Mouse (Mus musculus): Measurements from ENCODE around the gene P2ry6.
A peak's percentile ranks its signal among the peaks of the same experiment; 100 is the strongest.

Gene P2ry6

DNA sequence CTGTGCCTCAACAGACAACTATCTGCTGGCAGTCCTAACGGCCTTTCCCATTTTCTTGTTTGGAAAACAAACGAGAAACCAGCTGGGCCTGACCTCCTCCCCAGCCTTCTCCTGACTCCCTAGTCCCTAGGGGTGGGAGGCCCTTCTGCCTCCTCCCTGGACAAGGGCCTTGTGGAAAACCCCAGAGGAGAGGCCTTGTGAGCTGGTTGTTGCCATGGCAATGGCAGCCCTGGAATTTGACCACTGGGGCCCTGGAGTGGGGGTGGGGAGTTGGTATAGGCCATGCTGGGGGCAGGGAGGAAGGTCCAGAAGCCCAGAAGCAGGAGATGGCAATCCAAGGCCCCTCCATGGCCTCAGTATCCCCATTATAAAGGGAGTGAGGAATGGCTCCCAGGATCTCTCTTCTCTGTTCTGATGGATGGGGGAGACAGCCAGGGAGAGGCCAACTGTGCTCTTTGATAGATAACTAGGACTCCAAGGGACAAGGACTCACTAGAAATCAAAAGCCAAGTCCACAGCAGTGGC is 63.1 kb downstream of the P2ry6 start:
- DNase-seq, result peak; percentile 59 to 75

DNA sequence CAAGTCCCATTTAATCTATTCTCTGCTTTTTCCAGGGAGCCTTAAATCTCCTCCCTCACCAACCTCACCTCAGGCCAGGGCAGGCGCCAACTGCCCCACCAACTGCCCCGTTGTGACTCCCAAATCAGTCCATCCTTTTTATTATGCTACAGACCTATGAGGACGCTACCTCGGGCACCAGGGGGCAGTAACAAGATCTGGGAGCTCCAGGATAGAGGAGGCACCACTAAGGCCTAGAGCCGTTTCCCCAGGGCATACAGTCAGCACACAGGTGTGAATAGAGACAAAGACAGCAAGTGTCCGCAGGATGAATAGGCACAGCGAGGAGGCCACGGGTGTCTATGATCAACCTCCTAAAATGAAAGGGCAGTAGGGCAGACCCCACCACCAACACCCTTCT is 65.9 kb downstream of the P2ry6 start:
- DNase-seq, result peak; percentile 50 to 62

DNA sequence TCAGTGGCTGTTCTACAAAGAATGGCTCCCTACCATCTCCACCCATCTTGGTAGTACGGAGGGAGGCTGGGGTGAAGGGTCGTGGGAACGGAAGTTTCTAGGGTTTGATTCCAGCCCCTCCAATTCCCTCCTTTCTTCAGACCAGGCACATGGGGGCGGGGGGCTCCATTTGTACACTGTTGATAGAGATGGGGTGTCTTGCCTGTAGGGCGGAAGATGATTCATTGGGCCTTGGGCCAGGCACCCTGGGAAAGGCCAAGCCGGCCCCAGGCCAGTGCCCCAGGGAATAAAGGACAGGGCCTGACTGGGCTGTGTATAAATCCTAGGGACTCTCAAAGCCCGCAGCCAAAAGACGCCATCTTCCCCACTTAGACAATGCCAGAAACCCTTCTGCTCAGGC is 66.4 kb downstream of the P2ry6 start:
- peak in 1 of 2 experiments; percentile 49 for DNase-seq

DNA sequence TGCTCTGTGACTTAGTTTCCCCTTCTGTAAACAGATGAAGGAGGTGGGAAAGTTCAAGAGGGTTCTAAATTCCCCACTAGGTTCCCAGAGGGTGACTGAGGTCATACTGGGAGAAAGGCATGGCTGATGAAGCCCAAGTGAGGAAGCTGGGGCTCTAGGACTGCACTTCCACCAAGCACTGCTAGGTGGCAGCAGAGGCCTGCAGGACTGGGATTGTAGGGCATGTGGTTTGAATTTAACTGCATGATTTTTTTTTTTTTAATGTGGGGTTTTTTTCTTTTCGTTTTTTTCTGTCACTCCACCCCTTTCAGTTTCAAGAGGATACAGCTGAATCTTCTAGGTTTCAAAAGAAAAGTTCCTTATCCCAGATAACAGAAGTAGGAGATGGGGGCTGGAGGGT is 67.2 kb downstream of the P2ry6 start:
- peak; percentile 64 to 86 for DNase-seq

DNA sequence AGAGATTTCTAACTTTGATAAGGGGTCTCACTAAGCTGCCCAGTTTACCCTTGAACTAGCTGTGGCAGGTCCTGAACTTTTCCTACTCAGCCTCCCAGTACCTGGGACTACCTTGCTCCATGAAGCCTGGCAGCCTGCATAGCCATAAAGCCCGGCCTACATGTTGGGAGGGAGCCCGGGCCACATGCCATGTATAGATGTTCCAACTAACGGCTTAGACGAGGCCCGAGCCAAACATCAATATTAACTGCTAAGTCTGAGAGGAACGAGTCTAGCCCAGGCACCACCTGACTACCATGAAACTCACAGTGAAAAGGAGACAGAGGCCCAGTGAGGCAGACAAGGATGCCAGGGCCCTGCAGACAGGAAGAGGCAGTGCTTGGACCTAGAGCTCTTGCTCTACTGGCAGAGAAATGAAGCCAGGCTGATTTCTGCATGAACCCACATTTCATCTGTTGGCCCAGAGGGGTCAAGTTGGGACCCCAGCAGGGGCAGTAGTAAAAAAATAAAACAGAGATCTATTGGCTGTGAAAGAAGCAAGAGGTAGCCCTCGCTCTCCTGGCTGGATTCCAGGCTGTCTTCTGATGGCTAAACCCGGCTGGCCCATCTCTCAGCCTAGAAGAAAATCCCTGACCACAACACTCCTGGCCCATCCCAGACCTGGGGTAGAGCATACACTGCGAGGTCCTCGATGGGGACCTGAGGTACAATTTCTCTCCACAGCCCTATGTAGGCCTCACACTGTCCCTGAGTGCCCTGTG is 68.2 kb downstream of the P2ry6 start:
- no peak for DNase-seq

DNA sequence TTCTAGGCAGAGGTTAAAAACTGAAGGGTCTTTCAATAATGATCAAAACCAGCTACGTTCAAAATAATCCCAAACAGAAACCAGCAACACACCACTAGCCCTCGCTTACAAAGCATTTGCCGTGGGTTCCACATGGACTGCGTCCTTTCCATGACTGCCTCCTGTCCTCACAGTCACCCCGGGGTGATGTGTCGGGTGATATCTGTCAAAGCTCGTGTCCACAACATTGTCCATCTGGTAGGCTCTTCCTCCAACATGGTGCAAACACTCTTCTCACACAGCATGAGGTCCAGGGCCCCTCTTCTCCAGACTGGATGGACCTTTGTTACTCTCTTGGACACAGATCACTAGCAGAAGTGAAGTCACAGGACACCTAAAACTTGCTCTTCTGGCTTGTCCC is 69.4 kb downstream of the P2ry6 start:
- no peak for DNase-seq

DNA sequence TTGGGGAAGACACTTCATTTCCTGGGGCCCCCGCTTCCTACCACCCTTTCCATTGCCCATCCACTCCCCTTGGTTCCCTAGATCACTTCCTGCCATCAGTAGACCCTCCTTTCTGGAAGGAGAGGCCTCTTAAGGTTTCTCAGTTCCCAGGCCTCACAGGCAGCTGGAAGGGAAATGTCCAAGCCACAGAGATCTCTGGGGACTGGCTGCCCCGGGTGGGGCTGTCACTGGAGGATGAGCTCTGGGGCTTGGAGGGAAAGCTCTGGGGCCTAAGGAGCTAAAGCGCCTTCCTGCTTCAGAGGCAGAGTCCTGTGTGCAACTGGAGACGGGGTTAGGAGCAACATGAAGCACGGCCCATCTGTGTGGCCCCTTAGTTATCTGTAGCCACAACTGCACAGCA is 69.8 kb downstream of the P2ry6 start:
- DNase-seq, result no peak

DNA sequence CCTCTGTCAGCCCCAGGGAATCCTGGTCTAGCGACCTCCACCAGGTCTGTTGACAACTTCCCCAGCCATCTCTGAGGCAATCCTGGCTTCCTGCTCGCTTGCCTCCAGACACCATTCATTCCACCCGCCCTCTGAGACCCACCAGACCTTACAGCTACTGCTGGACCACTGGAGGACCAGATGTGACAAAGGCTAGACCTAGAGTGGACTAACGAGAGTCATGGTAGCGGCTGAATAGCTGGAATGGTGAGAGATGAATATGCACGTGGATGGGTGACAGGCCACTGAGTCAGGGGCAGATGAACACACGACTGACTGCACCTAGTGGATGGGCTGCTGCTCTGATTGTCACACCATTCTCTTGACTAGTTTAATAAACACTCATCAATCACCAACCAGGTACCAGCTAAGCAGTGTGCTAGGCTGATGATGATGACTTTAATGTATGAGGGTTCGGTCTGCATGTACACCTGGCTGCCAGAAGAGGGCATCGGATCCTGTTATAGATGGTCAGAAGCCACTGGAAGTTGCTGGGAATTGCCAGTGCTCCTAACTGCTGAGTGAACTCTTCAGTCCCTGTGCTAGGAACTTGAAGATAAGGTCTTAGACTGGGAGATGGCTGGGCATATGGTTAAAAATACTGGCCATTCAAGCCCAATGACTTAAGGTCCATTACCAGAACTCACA is 71.9 kb downstream of the P2ry6 start:
- DNase-seq, result no peak

DNA sequence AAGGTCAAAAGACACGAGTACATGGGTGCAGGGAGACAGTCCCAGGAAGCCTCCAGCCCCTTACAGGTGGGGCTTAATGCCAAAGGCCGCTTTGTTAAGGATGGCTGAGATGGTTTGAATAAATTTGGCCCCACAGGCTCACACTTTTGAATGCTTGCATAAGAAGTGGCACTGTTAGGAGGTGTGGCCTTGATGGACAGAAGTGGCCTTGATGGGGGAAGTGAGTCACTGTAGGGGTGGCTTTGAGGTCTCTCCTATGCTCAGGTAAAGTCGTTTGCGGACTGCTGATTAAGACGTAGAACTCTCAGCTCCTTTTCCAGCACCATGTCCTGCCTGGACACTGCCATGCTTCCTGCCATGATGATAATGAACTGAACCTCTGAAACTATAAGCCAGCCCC is 76.6 kb downstream of the P2ry6 start:
- DNase-seq, result peak in 1 of 2 experiments; percentile 38

DNA sequence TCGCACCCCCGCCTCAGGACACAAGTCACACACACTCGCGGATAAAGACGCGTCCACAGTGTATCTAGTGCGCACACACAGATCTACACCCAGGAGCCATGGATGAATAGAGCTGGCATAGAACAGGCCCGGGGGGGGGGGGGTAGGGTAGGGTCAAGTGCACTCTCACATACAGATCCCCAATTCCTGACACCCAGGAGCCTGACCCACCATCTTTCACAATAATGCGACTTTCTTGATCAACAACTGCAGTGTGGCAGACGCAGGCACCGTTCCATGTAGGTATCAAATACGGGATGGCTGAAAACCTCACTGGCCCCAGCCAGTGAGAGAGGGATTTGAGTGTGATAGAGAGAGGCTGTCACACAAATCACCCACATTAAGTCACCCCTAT is 79.6 kb downstream of the P2ry6 start:
- DNase-seq, result no peak

DNA sequence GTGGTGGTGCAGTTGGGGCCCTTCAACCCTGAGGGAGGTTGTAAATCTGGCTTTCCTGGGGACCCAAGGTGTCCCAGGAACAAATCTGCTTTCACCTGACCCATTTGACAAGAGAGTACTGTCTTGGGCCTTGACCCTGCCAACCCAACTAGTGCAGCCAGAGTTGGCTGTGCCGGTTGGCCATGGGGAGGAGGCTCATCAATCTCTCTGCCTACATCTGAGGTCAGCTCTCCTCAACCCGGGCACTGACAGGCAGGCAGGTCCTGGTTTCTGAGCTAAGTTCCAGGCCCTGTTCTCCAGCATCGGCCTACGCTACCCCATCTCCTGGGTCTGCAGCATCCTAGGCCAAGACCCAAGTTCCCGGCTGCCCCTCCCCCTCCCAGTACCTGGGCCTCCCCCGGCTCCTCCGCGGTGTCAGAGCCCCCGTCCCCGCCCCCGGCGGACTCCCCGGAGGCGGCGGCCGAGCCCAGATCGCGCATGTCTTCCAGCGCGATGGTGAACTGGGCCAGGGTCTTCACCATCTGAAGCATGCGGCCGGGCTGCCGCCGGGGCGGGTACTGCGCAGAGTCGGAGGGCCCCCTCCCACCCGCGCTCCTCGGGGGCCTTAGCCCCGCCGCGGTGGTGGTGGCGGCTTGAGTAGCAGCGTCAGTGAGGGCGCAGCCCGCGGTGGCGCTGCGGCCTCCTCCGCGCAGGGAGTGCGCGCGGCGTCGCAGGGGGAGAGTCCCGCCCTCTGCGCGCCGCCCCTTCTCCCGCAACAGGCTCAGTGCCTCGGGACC is 80.2 kb downstream of the P2ry6 start:
- no peak for DNase-seq

DNA sequence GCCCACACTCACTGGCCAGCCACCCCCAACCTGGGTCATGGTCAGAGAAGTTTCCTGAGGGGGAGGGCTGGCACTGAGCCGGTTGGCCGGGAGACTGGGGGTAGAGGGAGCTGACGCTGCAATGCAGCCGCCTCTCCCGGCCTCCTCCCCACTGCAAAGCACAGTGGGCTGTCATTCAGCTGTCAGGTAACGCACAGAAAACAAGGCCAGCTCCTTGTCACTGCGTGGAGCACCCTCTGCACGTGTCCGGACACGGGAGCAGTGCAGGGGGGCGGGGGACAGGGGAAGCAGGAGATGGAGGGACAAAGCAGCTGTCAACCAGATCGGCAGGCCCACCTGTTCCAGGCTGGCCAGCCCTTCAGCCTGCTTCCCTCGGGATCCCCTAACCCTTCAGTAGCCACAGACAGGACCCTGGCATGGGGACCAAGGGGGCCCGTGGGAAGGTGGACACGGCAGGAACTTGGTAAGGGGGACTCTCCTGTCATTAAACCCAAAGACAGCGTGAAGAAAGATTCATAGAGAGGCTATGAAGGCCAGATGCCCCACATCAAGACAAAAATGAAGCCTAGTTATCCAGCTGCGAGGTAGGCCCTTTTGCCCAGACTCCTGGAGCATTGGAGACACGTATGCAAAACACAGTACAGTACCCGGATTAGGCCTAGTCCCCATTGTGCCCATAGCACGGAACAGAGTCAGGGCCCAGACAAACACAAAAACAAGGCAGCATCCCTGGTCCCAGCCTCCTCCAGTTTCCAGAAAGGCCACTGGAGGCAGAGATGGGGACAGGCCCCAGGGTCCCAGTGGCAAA is 81.0 kb downstream of the P2ry6 start:
- peak in 1 of 2 experiments; percentile 38 for DNase-seq

Measured in kidney, adult 8-10 months (tissue).